Mouse (Mus musculus) midbrain, embryonic 12.5 days (tissue): ENCODE data around the gene Urgcp. TPM values are rescaled to one million over a fixed set of nuclear protein-coding genes. Genes with fewer than 3 reads are reported as not detected.
A peak's percentile ranks its signal among the peaks of the same experiment; 100 is the strongest.

Experiments
- ATAC-seq: fragments of 200-750 bp; cut with Nextera tagmentation; 2 replicates; pipeline ENCODE4 v1.8.0; 2017; ENCODE audit warnings: low read depth, moderate TSS enrichment, moderate library complexity; ENCODE audit not compliant: low FRiP score
- H3K27ac ChIP-seq: fragments of 300-500 bp; sonication (generic); replicated peaks from 2 replicates; pipeline ENCODE4 v1.5.1; 2016; ENCODE audit warnings: mild to moderate bottlenecking
- H3K27me3 ChIP-seq: fragments of 300-500 bp; sonication (generic); 2 replicates; pipeline ENCODE4 v1.6.1; 2016; ENCODE audit warnings: mild to moderate bottlenecking
- H3K36me3 ChIP-seq: fragments of 300-500 bp; sonication (generic); 2 replicates; pipeline ENCODE4 v1.6.1; 2016
- H3K4me1 ChIP-seq: fragments of 300-500 bp; sonication (generic); 2 replicates; pipeline ENCODE4 v1.6.1; 2016
- H3K4me2 ChIP-seq: fragments of 300-500 bp; sonication (generic); replicated peaks from 2 replicates; pipeline ENCODE4 v1.6.1; 2016; ENCODE audit warnings: mild to moderate bottlenecking, moderate library complexity
- H3K4me3 ChIP-seq: fragments of 300-500 bp; sonication (generic); 2 replicates; pipeline ENCODE4 v1.5.1; 2016; ENCODE audit warnings: mild to moderate bottlenecking
- H3K9ac ChIP-seq: fragments of 300-500 bp; sonication (generic); replicated peaks from 2 replicates; pipeline ENCODE4 v1.6.1; 2016; ENCODE audit warnings: mild to moderate bottlenecking, moderate library complexity
- H3K9me3 ChIP-seq: fragments of 300-500 bp; sonication (generic); 2 replicates; pipeline ENCODE4 v1.6.1; 2016; ENCODE audit warnings: mild to moderate bottlenecking
- WGBS: fragments of 180-500 bp; shearing (Covaris S2); methylation state at CpG from one replicate; pipeline ENCODE4 v1.1.7; 2016; 5-methylcytosine and 5-hydroxymethylcytosine counted together
- polyA plus RNA-seq: library from polyadenylated mRNA; unstranded; fragments of >200 nt; fragmentation: Nextera tagmentation; extraction: Ambion mirVana; gene quantifications from 2 replicates; pipeline ENCODE4 v1.2.1, GENCODE M21; 2016

Urgcp gene
- polyA plus RNA-seq, 1 experiment from 2014 or later, result 25.8 TPM

DNA sequence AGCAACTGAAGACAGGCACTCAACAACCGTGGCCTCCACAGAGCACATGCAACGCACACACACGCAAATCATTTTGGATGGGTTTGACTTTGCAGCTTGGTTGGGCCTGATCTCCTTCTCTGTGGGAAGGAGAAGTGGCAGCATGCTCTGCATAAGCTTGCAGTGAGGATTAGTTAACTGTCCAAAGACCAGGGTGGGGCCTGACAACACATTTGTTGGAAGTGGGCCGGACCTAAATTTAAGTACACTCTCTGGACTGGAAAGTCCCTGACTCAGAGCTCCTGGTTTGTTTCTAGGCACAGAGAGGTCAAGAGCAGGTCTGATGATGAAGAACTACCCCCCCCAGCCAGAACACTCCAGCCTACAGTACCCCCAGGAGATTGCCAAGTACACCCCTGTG is 27.9 kb downstream of the Urgcp start:
- Histone ChIP-seq H3K27ac (no peak overlapping the region), H3K9me3 (no peaks in the 10 kb centered on the region), H3K36me3 (no peaks in the 10 kb centered on the region), H3K4me2 (no peak overlapping the region), H3K27me3 (no peaks in the 10 kb centered on the region), H3K4me3 (no peak overlapping the region), H3K9ac (no peak overlapping the region), H3K4me1 (peaks cover 7% of the 10 kb centered on the region; the same call in 1 of the 2 replicates)
- WGBS, result 92% methylated on average over 4 of the region's 4 CpGs
- ATAC-seq, result no peak

DNA sequence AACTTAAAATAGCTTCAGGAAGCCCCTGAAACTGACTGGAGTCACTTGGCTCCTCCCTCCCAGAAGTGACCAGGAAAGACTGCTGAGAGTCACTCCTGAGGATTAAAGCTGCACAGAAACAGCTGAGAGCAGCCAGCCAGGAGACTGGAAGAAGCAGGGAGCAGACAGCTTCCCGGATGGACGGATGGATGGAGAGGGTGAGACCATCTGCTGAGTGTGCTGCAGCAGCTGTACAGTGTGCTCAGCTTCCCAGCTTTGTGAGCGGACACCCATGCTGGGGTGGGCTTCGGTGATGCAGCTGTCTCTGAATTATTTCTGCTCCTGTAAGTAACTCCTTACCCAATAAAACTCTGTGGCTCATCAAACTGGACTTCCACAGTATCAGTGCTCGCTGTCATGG is 29.8 kb downstream of the Urgcp start:
- WGBS, result 69% methylated on average over 5 of the region's 5 CpGs
- no peak overlapping the region for H3K4me2 ChIP-seq
- H3K9ac ChIP-seq, result no peak overlapping the region
- H3K27ac ChIP-seq, result no peak overlapping the region
- H3K9me3 ChIP-seq, result no peaks in the 10 kb centered on the region
- H3K4me1 ChIP-seq, result peaks cover 7% of the 10 kb centered on the region; the same call in 1 of the 2 replicates
- H3K27me3 ChIP-seq, result no peaks in the 10 kb centered on the region
- ATAC-seq, result no peak
- H3K36me3 ChIP-seq, result no peaks in the 10 kb centered on the region
- H3K4me3 ChIP-seq, result no peak overlapping the region

DNA sequence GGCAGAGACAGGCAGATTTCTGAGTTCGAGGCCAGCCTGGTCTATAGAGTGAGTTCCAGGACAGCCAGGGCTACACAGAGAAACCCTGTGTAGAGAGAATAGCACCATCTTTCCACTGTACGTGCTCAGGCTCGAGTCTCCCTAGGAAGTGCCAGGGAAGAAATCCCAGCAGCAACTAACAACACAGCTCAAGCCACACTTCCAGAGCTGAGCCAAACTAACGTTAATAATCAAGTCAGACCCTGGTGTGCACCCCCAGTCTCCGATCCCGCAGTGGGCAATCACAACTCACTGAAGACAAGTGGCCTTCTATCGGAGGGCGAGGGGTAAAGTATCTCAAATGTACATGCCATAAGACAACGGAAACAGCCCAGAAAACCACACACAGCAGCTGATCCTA is 32.6 kb downstream of the Urgcp start:
- ATAC-seq, result no peak
- 93% methylated on average over 9 of the region's 9 CpGs for WGBS

DNA sequence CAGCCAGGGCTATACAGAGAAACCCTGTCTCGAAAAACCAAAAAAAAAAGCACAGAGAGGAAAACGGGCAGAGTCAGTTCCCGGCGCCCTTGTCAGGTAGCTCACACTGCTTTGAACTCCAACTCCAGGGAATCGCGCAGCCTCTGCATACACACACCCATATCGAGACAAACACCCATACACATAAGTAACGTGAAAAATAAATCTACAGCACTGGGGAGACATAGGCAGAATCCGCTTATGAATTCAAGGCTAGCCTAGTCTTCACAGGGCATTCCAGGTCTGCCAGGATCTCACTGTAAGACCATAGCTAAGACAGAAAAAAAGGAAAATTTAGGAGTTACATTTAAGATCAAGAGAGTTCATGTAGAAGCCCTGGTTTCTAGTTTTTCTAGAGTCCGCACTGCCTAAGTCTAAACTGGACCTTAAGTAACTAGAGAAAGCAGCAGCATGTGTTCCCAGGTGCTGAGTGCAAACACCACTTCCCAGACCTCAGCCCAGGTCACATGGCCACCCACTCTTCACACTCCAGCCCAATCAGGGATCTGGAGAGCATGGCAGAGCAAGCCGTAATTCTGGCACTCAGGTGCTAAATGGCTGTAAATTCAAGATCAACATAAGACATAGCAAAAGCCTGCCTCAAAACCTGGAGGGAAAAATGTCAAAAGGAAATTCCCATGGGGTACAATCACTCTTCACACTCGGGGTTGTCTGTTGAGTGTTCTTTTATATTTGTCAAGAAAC is 43.4 kb downstream of the Urgcp start:
- 95% methylated on average over 12 of the region's 12 CpGs for WGBS
- no peak overlapping the region for H3K4me2 ChIP-seq
- no peak overlapping the region for H3K27ac ChIP-seq
- no peaks in the 10 kb centered on the region for H3K4me1 ChIP-seq
- no peaks in the 10 kb centered on the region for H3K27me3 ChIP-seq
- H3K4me3 ChIP-seq, result no peak overlapping the region
- no peaks in the 10 kb centered on the region for H3K9me3 ChIP-seq
- no peak for ATAC-seq
- H3K36me3 ChIP-seq, result peaks cover 42% of the 10 kb centered on the region
- H3K9ac ChIP-seq, result no peak overlapping the region

More for the DNA sequence above, 32.6 kb downstream of the Urgcp start:
- Histone ChIP-seq H3K27me3 (no peaks in the 10 kb centered on the region), H3K27ac (no peak overlapping the region), H3K4me1 (peaks cover 7% of the 10 kb centered on the region; the same call in 1 of the 2 replicates), H3K36me3 (no peaks in the 10 kb centered on the region), H3K9ac (no peak overlapping the region), H3K4me2 (no peak overlapping the region), H3K9me3 (no peaks in the 10 kb centered on the region), H3K4me3 (no peak overlapping the region)

DNA sequence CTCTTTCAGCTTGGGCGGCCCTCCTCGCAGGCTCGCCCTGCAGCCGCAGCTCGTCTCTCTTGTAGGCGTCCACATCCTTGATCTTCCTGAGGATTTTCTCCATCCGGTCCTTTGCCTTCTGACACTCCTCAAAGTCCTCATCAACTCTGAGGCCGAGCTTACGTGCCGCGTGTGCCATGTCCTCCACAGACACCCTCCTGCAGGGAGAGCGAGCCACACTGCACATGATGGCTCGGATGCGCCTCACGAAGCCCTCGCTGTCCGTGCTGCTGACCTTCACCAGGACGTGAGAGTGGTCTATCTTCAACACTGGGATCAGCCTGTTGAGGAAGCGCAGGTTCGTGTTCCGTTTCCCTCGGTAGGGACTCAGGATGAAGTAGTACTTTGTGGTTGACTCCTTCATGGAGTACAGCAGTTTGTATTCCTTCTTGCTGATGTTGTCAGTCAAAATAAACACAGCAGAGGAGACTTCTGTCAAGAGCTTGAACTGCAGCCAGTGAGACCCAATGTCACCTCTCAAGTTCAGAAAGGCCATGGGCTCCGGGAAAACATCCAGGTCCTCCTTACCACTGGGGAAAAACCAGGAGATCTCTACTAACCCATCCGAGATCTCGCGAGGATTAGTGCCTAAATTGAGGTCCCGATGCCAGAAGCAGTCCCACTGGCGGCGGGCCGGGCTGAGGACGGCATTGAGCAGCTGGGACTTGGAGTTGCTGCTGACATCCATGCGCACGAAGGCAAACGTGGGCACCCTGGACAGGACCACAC is 45.1 kb downstream of the Urgcp start:
- no peaks in the 10 kb centered on the region for H3K27me3 ChIP-seq
- H3K4me3 ChIP-seq, result no peak overlapping the region
- 94% methylated on average over 34 of the region's 34 CpGs for WGBS
- no peak overlapping the region for H3K27ac ChIP-seq
- no peak overlapping the region for H3K4me2 ChIP-seq
- peaks cover 46% of the 10 kb centered on the region for H3K36me3 ChIP-seq
- no peak for ATAC-seq
- no peaks in the 10 kb centered on the region for H3K9me3 ChIP-seq
- H3K9ac ChIP-seq, result no peak overlapping the region
- H3K4me1 ChIP-seq, result no peaks in the 10 kb centered on the region

DNA sequence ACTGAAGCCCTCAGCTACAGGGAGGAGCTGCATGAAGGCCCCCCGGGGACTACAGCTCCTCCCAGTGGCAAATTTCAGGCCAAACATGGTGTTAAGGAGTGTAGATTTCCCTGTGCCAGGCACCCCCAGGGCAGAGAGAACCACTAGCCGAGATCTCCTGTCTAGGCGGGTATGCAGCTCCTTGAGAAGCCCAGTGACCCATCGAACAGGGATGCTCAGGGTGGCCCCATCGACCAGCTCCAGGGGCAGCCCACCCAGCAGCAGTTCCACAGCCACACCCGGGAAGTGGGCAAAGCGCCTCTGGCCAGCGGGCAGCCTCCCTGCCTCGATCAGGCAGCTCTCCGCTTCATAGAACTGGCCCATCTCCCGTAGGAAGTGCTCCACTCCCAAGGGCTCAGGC is 45.9 kb downstream of the Urgcp start:
- WGBS, result 92% methylated on average over 11 of the region's 11 CpGs
- no peaks in the 10 kb centered on the region for H3K9me3 ChIP-seq

DNA sequence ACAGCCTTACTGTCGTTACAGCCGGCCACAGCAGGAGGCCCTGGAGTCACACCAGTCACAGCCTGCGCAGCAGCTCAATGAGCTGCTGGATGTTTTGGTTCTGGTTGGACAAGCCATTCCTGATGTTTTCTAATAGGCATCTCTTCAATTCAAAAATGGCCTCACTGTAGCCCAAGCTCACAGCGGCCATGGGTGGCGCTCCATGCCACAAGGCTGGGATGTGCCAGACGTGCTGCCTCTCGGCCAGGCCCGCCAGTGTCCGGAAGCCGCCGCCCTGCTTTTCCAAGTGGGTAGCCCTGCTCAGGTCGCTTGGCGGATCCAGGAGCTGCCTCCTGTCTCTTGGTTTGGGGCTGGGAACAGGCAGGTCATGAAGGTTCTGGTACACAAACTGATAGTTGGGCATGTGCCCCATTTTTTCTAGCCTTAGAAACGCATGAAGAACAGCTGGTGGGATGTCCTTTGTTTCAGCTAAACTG is 46.5 kb downstream of the Urgcp start, which contains the start of gene Mrps24:
Gene Mrps24 (minus strand): TSS at position 51 of the 476 bp plus-strand sequence.
- H3K36me3 ChIP-seq, result peaks cover 46% of the 10 kb centered on the region
- H3K27me3 ChIP-seq, result no peaks in the 10 kb centered on the region
- WGBS, result 88% methylated on average over 14 of the region's 14 CpGs

More for the DNA sequence above, 45.9 kb downstream of the Urgcp start:
- Histone ChIP-seq H3K4me2 (no peak overlapping the region), H3K27ac (no peak overlapping the region), H3K9ac (no peak overlapping the region), H3K4me1 (no peaks in the 10 kb centered on the region), H3K27me3 (no peaks in the 10 kb centered on the region), H3K36me3 (peaks cover 46% of the 10 kb centered on the region), H3K4me3 (no peak overlapping the region)
- no peak for ATAC-seq

DNA sequence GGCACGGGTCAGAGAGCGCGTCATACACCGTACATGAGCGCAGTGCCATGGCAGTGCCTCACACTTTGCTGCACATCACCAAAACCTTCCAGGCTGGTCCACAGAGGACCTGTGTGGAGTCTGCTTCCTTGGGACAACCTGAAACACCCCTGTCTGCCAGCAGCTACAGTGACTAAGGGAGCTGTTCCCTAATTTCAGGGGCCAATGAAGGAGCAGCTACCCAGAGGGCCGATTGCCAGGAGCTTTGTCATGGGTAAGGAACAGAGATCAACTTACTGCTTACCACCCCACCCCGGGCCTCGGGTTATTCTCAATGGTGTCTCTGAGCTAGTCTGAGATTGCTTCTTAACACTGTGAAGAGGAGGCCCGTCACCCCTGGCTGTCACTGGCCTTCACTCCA is 47.0 kb downstream of the Urgcp start:
- no peak for ATAC-seq
- H3K36me3 ChIP-seq, result peaks cover 46% of the 10 kb centered on the region
- H3K9me3 ChIP-seq, result no peaks in the 10 kb centered on the region
- 86% methylated on average over 9 of the region's 9 CpGs for WGBS
- H3K9ac ChIP-seq, result no peak overlapping the region
- H3K4me2 ChIP-seq, result no peak overlapping the region
- no peak overlapping the region for H3K27ac ChIP-seq
- no peaks in the 10 kb centered on the region for H3K4me1 ChIP-seq
- no peaks in the 10 kb centered on the region for H3K27me3 ChIP-seq
- H3K4me3 ChIP-seq, result no peak overlapping the region

More for the DNA sequence above, 46.5 kb downstream of the Urgcp start, which contains the start of gene Mrps24:
- no peak within 1 kb of the TSS for H3K4me3 ChIP-seq
- H3K9me3 ChIP-seq, result no peaks in the 10 kb centered on the region
- H3K4me1 ChIP-seq, result no peaks in the 10 kb centered on the region
- ATAC-seq, result no peak
- H3K9ac ChIP-seq, result no peak within 1 kb of the TSS
- H3K4me2 ChIP-seq, result no peak within 1 kb of the TSS
- H3K27ac ChIP-seq, result no peak within 1 kb of the TSS

DNA sequence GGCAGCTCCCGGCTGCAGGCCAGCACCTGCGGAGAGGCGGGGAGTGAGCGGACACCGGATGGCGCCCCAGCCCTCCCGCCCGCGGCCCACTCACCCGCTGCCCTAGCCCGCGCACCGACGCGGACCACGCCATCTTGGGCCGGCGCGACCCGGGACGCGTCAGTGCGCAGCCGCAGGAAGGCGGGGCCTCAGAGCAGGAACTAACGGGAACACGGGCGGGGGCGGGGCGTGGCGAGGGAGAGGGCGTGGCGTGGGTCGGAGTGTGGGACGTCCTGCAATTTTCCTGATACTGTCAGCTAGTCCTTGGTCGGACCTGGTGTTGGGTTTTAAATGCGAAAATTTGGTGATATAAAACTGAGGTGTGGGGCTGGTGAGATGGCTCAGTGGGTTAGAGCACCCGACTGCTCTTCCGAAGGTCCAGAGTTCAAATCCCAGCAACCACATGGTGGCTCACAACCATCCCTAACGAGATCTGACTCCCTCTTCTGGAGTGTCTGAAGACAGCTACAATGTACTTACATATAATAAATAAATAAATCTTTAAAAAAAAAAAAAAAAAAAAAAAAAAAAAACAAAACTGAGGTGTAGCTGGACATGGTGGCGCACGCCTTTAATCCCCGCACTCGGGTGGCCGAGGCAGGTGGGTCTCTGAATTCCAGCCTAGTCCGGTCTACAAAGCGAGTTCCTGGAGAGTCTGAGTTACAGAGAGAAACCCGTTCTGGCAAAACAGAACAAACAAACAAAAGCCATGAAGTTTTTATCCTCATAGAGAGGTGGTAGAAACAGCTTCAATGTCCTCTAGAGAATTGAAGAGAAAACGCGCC is 54.4 kb downstream of the Urgcp start:
- Histone ChIP-seq H3K4me3 (peak overlapping the region; percentile 86), H3K4me1 (peaks cover 13% of the 10 kb centered on the region), H3K9ac (peak overlapping the region; percentile 95), H3K36me3 (peaks cover 25% of the 10 kb centered on the region), H3K9me3 (no peaks in the 10 kb centered on the region), H3K27ac (peak overlapping the region; percentile 64), H3K27me3 (no peaks in the 10 kb centered on the region), H3K4me2 (peak overlapping the region; percentile 84)
- ATAC-seq, result peak; percentile 95
- 19% methylated on average over 49 of the region's 50 CpGs for WGBS

DNA sequence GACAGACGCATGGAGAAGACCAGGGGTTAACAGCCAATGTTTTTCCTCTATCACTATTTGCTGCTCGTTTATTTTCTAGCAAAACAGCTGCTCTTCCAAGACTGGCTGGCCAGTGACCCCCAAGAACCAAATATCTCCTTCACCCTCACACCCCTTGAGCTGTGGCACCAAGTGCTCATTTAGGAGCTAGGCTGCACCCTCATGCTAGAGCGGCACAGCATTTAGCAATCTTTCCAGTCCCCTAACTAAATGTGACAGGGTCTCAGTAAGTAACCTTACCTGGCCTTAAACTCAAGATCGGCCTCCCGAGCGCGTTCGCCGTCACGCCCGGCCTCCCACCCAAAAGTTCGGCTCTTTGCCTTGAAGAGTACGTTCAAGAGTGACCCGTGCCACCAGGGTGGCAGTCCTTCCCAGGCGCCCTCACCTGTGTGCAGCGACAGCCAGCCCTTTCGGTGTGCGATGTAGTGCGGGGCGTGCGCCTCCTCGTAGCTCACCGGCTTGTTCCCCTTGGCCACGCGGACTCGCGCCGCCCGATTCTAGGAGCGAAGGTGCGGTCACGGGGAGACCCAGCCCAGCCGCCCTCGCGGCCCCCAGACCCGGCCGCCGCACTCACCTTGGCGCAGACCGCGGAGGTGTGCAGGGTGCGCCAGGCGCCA is 55.2 kb downstream of the Urgcp start:
- Histone ChIP-seq H3K4me2 (peak overlapping the region; percentile 84), H3K9ac (peak overlapping the region; percentile 95), H3K27ac (peak overlapping the region; percentile 64), H3K27me3 (no peaks in the 10 kb centered on the region), H3K9me3 (no peaks in the 10 kb centered on the region), H3K4me1 (peaks cover 13% of the 10 kb centered on the region), H3K36me3 (peaks cover 23% of the 10 kb centered on the region), H3K4me3 (peak overlapping the region; percentile 86)
- 1% methylated on average over 43 of the region's 43 CpGs for WGBS
- ATAC-seq, result no peak; the same call in 1 of the 2 replicates

DNA sequence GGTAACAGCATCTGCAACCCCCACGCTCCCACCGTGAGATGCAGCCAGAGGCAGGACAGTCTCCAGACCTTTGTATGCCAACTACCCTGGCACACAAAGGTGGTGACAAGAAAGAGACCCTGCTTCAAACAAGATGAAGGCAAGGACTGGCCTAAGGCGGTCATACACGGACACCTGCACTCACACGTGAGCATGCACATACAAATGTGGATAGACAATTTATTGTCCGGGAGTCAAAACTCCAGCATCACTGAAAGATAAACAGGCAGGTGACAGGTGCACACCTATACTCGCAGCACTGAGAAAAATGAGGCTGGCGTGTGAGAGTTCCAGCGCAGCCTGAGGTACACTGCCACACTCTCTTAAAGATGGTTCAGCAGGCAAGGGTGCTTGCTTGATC is 56.2 kb downstream of the Urgcp start:
- peaks cover 13% of the 10 kb centered on the region for H3K4me1 ChIP-seq
- no peak for ATAC-seq
- peak overlapping the region; percentile 84; the same call in 1 of the 2 replicates for H3K4me2 ChIP-seq
- no peaks in the 10 kb centered on the region for H3K9me3 ChIP-seq
- H3K27me3 ChIP-seq, result no peaks in the 10 kb centered on the region
- H3K4me3 ChIP-seq, result peak overlapping the region; percentile 86; the same call in 1 of the 2 replicates
- no peak overlapping the region for H3K27ac ChIP-seq
- H3K9ac ChIP-seq, result no peak overlapping the region
- H3K36me3 ChIP-seq, result peaks cover 23% of the 10 kb centered on the region
- 92% methylated on average over 9 of the region's 9 CpGs for WGBS
